Mouse (Mus musculus) hindbrain, embryonic 12.5 days (tissue): ENCODE measurements around the gene Snapc3. TPM values are rescaled to one million over a fixed set of nuclear protein-coding genes. Genes with fewer than 3 reads are reported as not detected.

Experiments
- ATAC-seq: fragments of 200-750 bp; cut with Nextera tagmentation; 2 replicates; pipeline ENCODE4 v1.8.0; 2017; ENCODE audit warnings: moderate TSS enrichment; ENCODE audit not compliant: low FRiP score
- H3K27ac ChIP-seq: fragments of 300-500 bp; sonication (generic); 2 replicates; pipeline ENCODE4 v1.5.1; 2016; ENCODE audit warnings: mild to moderate bottlenecking
- H3K27me3 ChIP-seq: fragments of 300-500 bp; sonication (generic); 2 replicates; pipeline ENCODE4 v1.6.1; 2016; ENCODE audit warnings: mild to moderate bottlenecking
- H3K36me3 ChIP-seq: fragments of 300-500 bp; sonication (generic); 2 replicates; pipeline ENCODE4 v1.6.1; 2016; ENCODE audit warnings: mild to moderate bottlenecking
- H3K4me1 ChIP-seq: fragments of 300-500 bp; sonication (generic); 2 replicates; pipeline ENCODE4 v1.6.1; 2016
- H3K4me2 ChIP-seq: fragments of 300-500 bp; sonication (generic); replicated peaks from 2 replicates; pipeline ENCODE4 v1.6.1; 2016; ENCODE audit warnings: mild to moderate bottlenecking
- H3K4me3 ChIP-seq: fragments of 300-500 bp; sonication (generic); 2 replicates; pipeline ENCODE4 v1.5.1; 2016; ENCODE audit warnings: mild to moderate bottlenecking
- H3K9ac ChIP-seq: fragments of 300-500 bp; sonication (generic); 2 replicates; pipeline ENCODE4 v1.6.1; 2016; ENCODE audit warnings: mild to moderate bottlenecking, moderate library complexity
- H3K9me3 ChIP-seq: fragments of 300-500 bp; sonication (generic); replicated peaks from 2 replicates; pipeline ENCODE4 v1.6.1; 2016; ENCODE audit warnings: mild to moderate bottlenecking
- WGBS: fragments of 180-500 bp; shearing (Covaris S2); methylation state at CpG from one replicate; pipeline ENCODE4 v1.1.7; 2016; 5-methylcytosine and 5-hydroxymethylcytosine counted together
- polyA plus RNA-seq: library from polyadenylated mRNA; unstranded; fragments of >200 nt; fragmentation: Nextera tagmentation; extraction: Ambion mirVana; gene quantifications from 2 replicates; pipeline ENCODE4 v1.2.1, GENCODE M21; 2016

Snapc3 gene
- polyA plus RNA-seq, 1 experiment from 2014 or later, result 83.1 TPM

GRCm38 (mm10) chr4:83396996-83397770 is 20.3 kb upstream of the Snapc3 start:
- no peak overlapping the region for H3K4me3 ChIP-seq
- H3K4me2 ChIP-seq, result no peak overlapping the region
- H3K27ac ChIP-seq, result no peak overlapping the region
- no peaks in the 10 kb centered on the region for H3K36me3 ChIP-seq
- H3K27me3 ChIP-seq, result no peaks in the 10 kb centered on the region
- no peak overlapping the region for H3K9ac ChIP-seq
- 79% methylated on average over 9 of the region's 9 CpGs for WGBS
- H3K9me3 ChIP-seq, result no peaks in the 10 kb centered on the region
- no peak for ATAC-seq
- H3K4me1 ChIP-seq, result no peaks in the 10 kb centered on the region

GRCm38 (mm10) chr4:83398527-83398926 is 19.0 kb upstream of the Snapc3 start:
- H3K4me2 ChIP-seq, result no peak overlapping the region
- H3K4me1 ChIP-seq, result no peaks in the 10 kb centered on the region
- H3K36me3 ChIP-seq, result no peaks in the 10 kb centered on the region
- H3K27me3 ChIP-seq, result no peaks in the 10 kb centered on the region
- H3K9ac ChIP-seq, result no peak overlapping the region
- H3K9me3 ChIP-seq, result peaks cover 7% of the 10 kb centered on the region
- ATAC-seq, result no peak
- H3K27ac ChIP-seq, result no peak overlapping the region
- 83% methylated on average over 2 of the region's 2 CpGs for WGBS
- H3K4me3 ChIP-seq, result no peak overlapping the region

GRCm38 (mm10) chr4:83400691-83401595 is 16.6 kb upstream of the Snapc3 start:
- ATAC-seq, result no peak
- H3K36me3 ChIP-seq, result no peaks in the 10 kb centered on the region
- no peak overlapping the region for H3K27ac ChIP-seq
- H3K4me1 ChIP-seq, result no peaks in the 10 kb centered on the region
- H3K9ac ChIP-seq, result no peak overlapping the region
- no peak overlapping the region for H3K4me2 ChIP-seq
- H3K9me3 ChIP-seq, result peaks cover 7% of the 10 kb centered on the region
- H3K4me3 ChIP-seq, result no peak overlapping the region
- H3K27me3 ChIP-seq, result no peaks in the 10 kb centered on the region
- 84% methylated on average over 7 of the region's 7 CpGs for WGBS

- no peak for ATAC-seq
- H3K4me2 ChIP-seq, result no peak overlapping the region
Measured at GRCm38 (mm10) chr4:83401712-83402111, 15.8 kb upstream of the Snapc3 start.

GRCm38 (mm10) chr4:83407688-83408087 is 9.8 kb upstream of the Snapc3 start:
- peaks cover 3% of the 10 kb centered on the region; the same call in 1 of the 2 replicates for H3K36me3 ChIP-seq
- H3K27ac ChIP-seq, result no peak overlapping the region
- no peak for ATAC-seq
- 96% methylated on average over 6 of the region's 6 CpGs for WGBS
- H3K27me3 ChIP-seq, result no peaks in the 10 kb centered on the region
- H3K4me1 ChIP-seq, result no peaks in the 10 kb centered on the region
- no peak overlapping the region for H3K9ac ChIP-seq
- no peak overlapping the region for H3K4me3 ChIP-seq
- H3K4me2 ChIP-seq, result no peak overlapping the region
- peaks cover 19% of the 10 kb centered on the region for H3K9me3 ChIP-seq

More at GRCm38 (mm10) chr4:83401712-83402111, 15.8 kb upstream of the Snapc3 start:
- Histone ChIP-seq H3K27me3 (no peaks in the 10 kb centered on the region), H3K4me1 (no peaks in the 10 kb centered on the region), H3K9ac (no peak overlapping the region), H3K4me3 (no peak overlapping the region), H3K27ac (no peak overlapping the region), H3K9me3 (peaks cover 7% of the 10 kb centered on the region), H3K36me3 (no peaks in the 10 kb centered on the region)

GRCm38 (mm10) chr4:83409867-83410505 is 7.5 kb upstream of the Snapc3 start:
- peaks cover 12% of the 10 kb centered on the region for H3K9me3 ChIP-seq
- ATAC-seq, result no peak
- H3K4me3 ChIP-seq, result no peak overlapping the region
- H3K4me1 ChIP-seq, result no peaks in the 10 kb centered on the region
- no peak overlapping the region for H3K27ac ChIP-seq
- H3K27me3 ChIP-seq, result no peaks in the 10 kb centered on the region
- no peak overlapping the region for H3K4me2 ChIP-seq
- peaks cover 3% of the 10 kb centered on the region; the same call in 1 of the 2 replicates for H3K36me3 ChIP-seq
- WGBS, result 94% methylated on average over 4 of the region's 4 CpGs
- H3K9ac ChIP-seq, result no peak overlapping the region

GRCm38 (mm10) chr4:83412060-83412459 is 5.5 kb upstream of the Snapc3 start:
- Histone ChIP-seq H3K27me3 (no peaks in the 10 kb centered on the region), H3K9me3 (peaks cover 17% of the 10 kb centered on the region), H3K27ac (no peak overlapping the region), H3K4me2 (no peak overlapping the region), H3K9ac (no peak overlapping the region), H3K36me3 (peaks cover 3% of the 10 kb centered on the region; the same call in 1 of the 2 replicates), H3K4me3 (no peak overlapping the region), H3K4me1 (no peaks in the 10 kb centered on the region)
- no peak for ATAC-seq
- WGBS, result 87% methylated on average over 3 of the region's 3 CpGs

- H3K4me2 ChIP-seq, result no peak overlapping the region
- H3K27me3 ChIP-seq, result no peaks in the 10 kb centered on the region
- no peak overlapping the region for H3K9ac ChIP-seq
- H3K9me3 ChIP-seq, result peaks cover 5% of the 10 kb centered on the region; the same call in 1 of the 2 replicates
- no peaks in the 10 kb centered on the region for H3K36me3 ChIP-seq
- peaks cover 8% of the 10 kb centered on the region for H3K4me1 ChIP-seq
- WGBS, result 84% methylated on average over 5 of the region's 5 CpGs
- H3K4me3 ChIP-seq, result no peak overlapping the region
- no peak for ATAC-seq
- no peak overlapping the region for H3K27ac ChIP-seq
Measured at GRCm38 (mm10) chr4:83414241-83414824, 3.2 kb upstream of the Snapc3 start.

GRCm38 (mm10) chr4:83417820-83418186 is 279 bp downstream of the Snapc3 start:
- ATAC-seq, result peak; percentile 78

GRCm38 (mm10) chr4:83418781-83419180 is 1.3 kb downstream of the Snapc3 start:
- ATAC-seq, result no peak
- Histone ChIP-seq H3K4me2 (peak overlapping the region; percentile 62), H3K27ac (no peak overlapping the region), H3K4me1 (peaks cover 8% of the 10 kb centered on the region), H3K4me3 (peak overlapping the region; percentile 95), H3K9ac (peak overlapping the region; percentile 95), H3K27me3 (no peaks in the 10 kb centered on the region), H3K9me3 (peaks cover 5% of the 10 kb centered on the region; the same call in 1 of the 2 replicates), H3K36me3 (peaks cover 19% of the 10 kb centered on the region)
- WGBS, result 82% methylated on average over 2 of the region's 2 CpGs

More at GRCm38 (mm10) chr4:83417820-83418186, 279 bp downstream of the Snapc3 start:
- WGBS, result under 1% methylated on average over 30 of the region's 30 CpGs
- peaks cover 5% of the 10 kb centered on the region; the same call in 1 of the 2 replicates for H3K9me3 ChIP-seq
- H3K9ac ChIP-seq, result peak overlapping the region; percentile 95
- peak overlapping the region; percentile 95 for H3K4me3 ChIP-seq
- peaks cover 8% of the 10 kb centered on the region for H3K4me1 ChIP-seq
- peaks cover 9% of the 10 kb centered on the region for H3K36me3 ChIP-seq
- peak overlapping the region; percentile 62 for H3K4me2 ChIP-seq
- H3K27ac ChIP-seq, result peak overlapping the region; percentile 90
- no peaks in the 10 kb centered on the region for H3K27me3 ChIP-seq

- Histone ChIP-seq H3K4me3 (no peak overlapping the region), H3K9me3 (no peaks in the 10 kb centered on the region), H3K27ac (no peak overlapping the region), H3K4me1 (peaks cover 7% of the 10 kb centered on the region), H3K4me2 (no peak overlapping the region), H3K27me3 (no peaks in the 10 kb centered on the region), H3K9ac (no peak overlapping the region), H3K36me3 (peaks cover 56% of the 10 kb centered on the region)
- WGBS, result 94% methylated on average over 6 of the region's 6 CpGs
- ATAC-seq, result no peak
Measured at GRCm38 (mm10) chr4:83423641-83424040, 6.1 kb downstream of the Snapc3 start.

- Histone ChIP-seq H3K36me3 (peaks cover 65% of the 10 kb centered on the region), H3K4me1 (no peaks in the 10 kb centered on the region)
- ATAC-seq, result no peak
Measured at GRCm38 (mm10) chr4:83425119-83425518, 7.6 kb downstream of the Snapc3 start.

More at GRCm38 (mm10) chr4:83425119-83425518, 7.6 kb downstream of the Snapc3 start:
- WGBS, result 97% methylated on average over 4 of the region's 4 CpGs
- H3K4me3 ChIP-seq, result no peak overlapping the region
- no peak overlapping the region for H3K27ac ChIP-seq
- no peaks in the 10 kb centered on the region for H3K9me3 ChIP-seq
- H3K4me2 ChIP-seq, result no peak overlapping the region
- no peaks in the 10 kb centered on the region for H3K27me3 ChIP-seq
- H3K9ac ChIP-seq, result no peak overlapping the region
